Mouse (Mus musculus) neutrophil, adult 65 days (primary cell): ENCODE data around the gene Neb. TPM values are rescaled to one million over a fixed set of nuclear protein-coding genes. Genes with fewer than 3 reads are reported as not detected.

ENCODE experiments used
- total RNA-seq: library from RNA; stranded (reverse); gene quantifications from 2 replicates; pipeline ENCODE4 v1.2.4, GENCODE M21; 2023

Neb gene
- 0.03 and 0.09 TPM in 2 replicates for total RNA-seq

GRCm38 (mm10) chr2:52378448-52378804, at the start of gene Neb:
Neb (minus strand) TSS chr2:52378474.

DNA sequence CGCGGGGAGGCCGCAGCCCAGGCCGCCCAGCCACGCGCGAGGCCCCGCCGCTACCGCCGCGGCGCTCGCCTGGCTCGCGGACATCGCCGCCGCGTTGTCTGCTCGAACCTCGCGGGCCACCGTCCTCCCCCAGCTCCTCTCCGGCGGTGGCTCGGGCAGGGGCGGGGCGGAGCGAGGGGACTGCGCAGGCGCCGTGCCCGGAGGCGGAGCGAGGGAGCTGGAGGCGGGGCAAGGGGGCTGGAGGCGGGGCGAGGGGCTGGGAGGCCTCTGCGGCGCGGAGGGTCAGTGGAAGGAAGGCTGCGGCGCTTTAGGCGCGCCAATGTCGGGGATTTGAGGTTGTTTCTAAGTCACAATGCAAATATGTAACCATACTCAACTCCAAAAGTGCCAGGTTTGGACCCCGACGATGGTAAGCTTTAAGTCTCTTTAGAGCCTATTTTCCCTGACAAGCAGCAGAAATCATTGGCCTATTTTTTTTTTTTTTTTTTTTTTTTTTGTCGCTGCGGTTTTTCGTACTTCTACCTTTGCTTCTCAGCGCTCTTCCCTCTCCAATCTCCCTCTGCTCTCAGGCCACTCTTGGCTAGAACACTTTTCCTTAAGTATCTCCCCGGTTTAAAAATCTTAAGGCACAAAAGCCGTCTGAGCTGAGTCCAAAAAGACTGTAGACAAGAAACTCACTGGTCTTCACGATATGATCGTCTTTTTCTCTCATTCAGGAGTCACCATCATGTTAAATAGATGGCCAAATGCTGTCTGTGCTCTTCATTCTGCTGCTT, 46.7 kb upstream of the Neb start, which contains the start of gene Arl5a:
TSS of gene Arl5a (minus strand) at position 155 of the 776 bp plus-strand sequence.

Other genes starting within 250 kb of the Neb start
- 14.0 and 20.7 TPM in 2 replicates for gene Arl5a, start 46.4 kb upstream of the Neb start, total RNA-seq